Mouse (Mus musculus) Muller cell, postnatal 12 days (primary cell): Measurements from ENCODE around the gene Rnase4.

Experiments
- DNase-seq: peaks from one replicate; pipeline ENCODE4 v3.0.0-alpha.2; 2015; ENCODE audit errors: inconsistent ontology term

The Rnase4 gene

GRCm38 (mm10) chr14:51090921-51091900, at the start of gene Rnase4, which contains the start of gene Ang:
Gene Rnase4 (plus strand): TSS chr14:51091077.
Gene Ang (plus strand): TSS chr14:51091150.
- DNase-seq, result peak; percentile 76

GRCm38 (mm10) chr14:51041769-51042168, 49.1 kb upstream of the Rnase4 start, which contains the start of gene Rnase9:
Gene Rnase9 (minus strand): TSS chr14:51041869.
- DNase-seq, result no peak

- DNase-seq, result no peak
Observed at GRCm38 (mm10) chr14:51047846-51048245, 43.0 kb upstream of the Rnase4 start.

- no peak for DNase-seq
Observed at GRCm38 (mm10) chr14:51050063-51050462, 40.8 kb upstream of the Rnase4 start, which contains the start of gene Rnase11. Gene Rnase11 (minus strand): TSS chr14:51050163.

GRCm38 (mm10) chr14:51051941-51052340, 38.9 kb upstream of the Rnase4 start:
- DNase-seq, result no peak

- no peak for DNase-seq
Observed at GRCm38 (mm10) chr14:51053176-51053575, 37.7 kb upstream of the Rnase4 start.

GRCm38 (mm10) chr14:51054243-51055237, 36.3 kb upstream of the Rnase4 start:
- DNase-seq, result peak; percentile 19

GRCm38 (mm10) chr14:51057401-51057831, 33.5 kb upstream of the Rnase4 start, which contains the start of gene Rnase12:
Gene Rnase12 (minus strand): TSS chr14:51057661.
- no peak for DNase-seq

GRCm38 (mm10) chr14:51060761-51061160, 30.1 kb upstream of the Rnase4 start:
- DNase-seq, result no peak

GRCm38 (mm10) chr14:51068956-51069355, 21.9 kb upstream of the Rnase4 start:
- DNase-seq, result no peak

- DNase-seq, result peak; percentile 6
Observed at GRCm38 (mm10) chr14:51069617-51070016, 21.3 kb upstream of the Rnase4 start.

GRCm38 (mm10) chr14:51074335-51074734, 16.5 kb upstream of the Rnase4 start, which contains the start of gene Olfr750:
Gene Olfr750 (minus strand): TSS chr14:51074435.
- DNase-seq, result no peak

- DNase-seq, result no peak
Observed at GRCm38 (mm10) chr14:51079180-51079579, 11.7 kb upstream of the Rnase4 start.

- DNase-seq, result no peak
Observed at GRCm38 (mm10) chr14:51081035-51081434, 9.8 kb upstream of the Rnase4 start.

- peak; percentile 70 for DNase-seq
Observed at GRCm38 (mm10) chr14:51082599-51083581, 8.0 kb upstream of the Rnase4 start.

GRCm38 (mm10) chr14:51083805-51084204, 7.1 kb upstream of the Rnase4 start:
- DNase-seq, result no peak

- no peak for DNase-seq
Observed at GRCm38 (mm10) chr14:51085086-51085485, 5.8 kb upstream of the Rnase4 start.

- no peak for DNase-seq
Observed at GRCm38 (mm10) chr14:51085911-51086310, 5.0 kb upstream of the Rnase4 start.

GRCm38 (mm10) chr14:51087762-51088161, 3.1 kb upstream of the Rnase4 start:
- DNase-seq, result no peak
